Mouse (Mus musculus): ENCODE data around the gene Pde3a.

DNA sequence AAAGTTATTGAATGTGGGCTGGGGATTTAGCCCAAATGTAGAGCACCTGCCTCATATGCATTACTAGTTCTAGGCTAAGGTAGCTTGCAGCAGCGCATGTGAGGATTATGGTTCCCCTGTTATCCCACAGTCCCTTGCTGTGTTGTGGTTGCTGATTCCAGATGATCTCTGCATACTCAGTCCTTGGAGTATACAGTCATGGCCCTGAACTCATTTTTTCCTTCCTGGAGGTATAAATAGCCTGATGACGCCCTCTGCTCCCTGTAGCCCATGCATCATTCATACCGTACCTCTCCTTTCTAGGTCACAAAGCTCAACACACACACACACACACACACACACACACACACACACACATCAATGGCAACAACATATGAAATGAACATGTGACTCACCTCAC, 72.2 kb downstream of the Pde3a start:
- TF ChIP-seq CTCF (IDR thresholded peaks at IDR 0.05; ENCODE audit: low read depth): no peak
- TF ChIP-seq EP300 (optimal IDR thresholded peaks at IDR 0.05): no peak

All from stomach, postnatal 0 days (tissue).